Mouse (Mus musculus) limb, embryonic 11.5 days (tissue): ENCODE results near the gene L3hypdh. TPM values are rescaled to one million over a fixed set of nuclear protein-coding genes. Genes with fewer than 3 reads are reported as not detected.

Experiments used
- ATAC-seq: fragments of 200-750 bp; cut with Nextera tagmentation; 2 replicates; pipeline ENCODE4 v1.8.0; 2017; ENCODE audit warnings: low read depth; ENCODE audit not compliant: insufficient number of reproducible peaks, low FRiP score, low TSS enrichment
- DNase-seq: peaks from one replicate; pipeline ENCODE4 v3.0.0-alpha.2; 2015; ENCODE audit warnings: low spot score
- H3K27ac ChIP-seq: fragments of 300-500 bp; sonication (generic); replicated peaks from 2 replicates; pipeline ENCODE4 v1.5.1; 2014; ENCODE audit warnings: low read depth, mild to moderate bottlenecking, low read length
- H3K27me3 ChIP-seq: fragments of 300-500 bp; sonication (generic); 2 replicates; pipeline ENCODE4 v1.6.1; 2014; ENCODE audit warnings: mild to moderate bottlenecking, low read length, mixed read lengths; ENCODE audit not compliant: control insufficient read depth, insufficient read depth
- H3K36me3 ChIP-seq: fragments of 300-500 bp; sonication (generic); 2 replicates; pipeline ENCODE4 v1.6.1; 2014; ENCODE audit warnings: mild to moderate bottlenecking, low read length, moderate library complexity, mixed read lengths; ENCODE audit not compliant: control insufficient read depth, insufficient read depth
- H3K4me1 ChIP-seq: fragments of 300-500 bp; sonication (generic); 2 replicates; pipeline ENCODE4 v1.6.1; 2014; ENCODE audit warnings: low read length, mixed read lengths; ENCODE audit not compliant: control insufficient read depth, insufficient read depth
- H3K4me2 ChIP-seq: fragments of 300-500 bp; sonication (generic); 2 replicates; pipeline ENCODE4 v1.6.1; 2014; ENCODE audit warnings: low read depth, mild to moderate bottlenecking, moderate library complexity; ENCODE audit not compliant: severe bottlenecking
- H3K4me3 ChIP-seq: fragments of 300-500 bp; sonication (generic); 2 replicates; pipeline ENCODE4 v1.5.1; 2014; ENCODE audit warnings: low read depth, low read length
- H3K9ac ChIP-seq: fragments of 300-500 bp; sonication (generic); 2 replicates; pipeline ENCODE4 v1.6.1; 2014; ENCODE audit warnings: mild to moderate bottlenecking, low read length
- H3K9me3 ChIP-seq: fragments of 300-500 bp; sonication (generic); 2 replicates; pipeline ENCODE4 v1.6.1; 2016; ENCODE audit warnings: low read length; ENCODE audit not compliant: control insufficient read depth
- WGBS: fragments of 180-500 bp; shearing (Covaris S2); extraction: QIAGEN DNeasy Blood & Tissue Kit; methylation state at CpG from one replicate; pipeline ENCODE4 v1.1.7; 2014; 5-methylcytosine and 5-hydroxymethylcytosine counted together
- polyA plus RNA-seq: library from polyadenylated mRNA; unstranded; fragments of >200 nt; fragmentation: Nextera tagmentation; extraction: Ambion mirVana; gene quantifications from 2 replicates; pipeline ENCODE4 v1.2.1, GENCODE M21; 2014

Gene L3hypdh
- polyA plus RNA-seq, 1 experiment from 2014 or later = 12.4 TPM

GRCm38 (mm10) chr12:72047513-72047912 lies 37.7 kb downstream of the L3hypdh start:
- H3K4me1 ChIP-seq = no peaks in the 10 kb centered on the region
- no peak for DNase-seq

GRCm38 (mm10) chr12:72041238-72041637 lies 44.0 kb downstream of the L3hypdh start:
- no peak for DNase-seq
- Histone ChIP-seq H3K36me3 (no peaks in the 10 kb centered on the region), H3K9me3 (no peaks in the 10 kb centered on the region), H3K9ac (no peak overlapping the region), H3K4me3 (no peak overlapping the region), H3K27ac (no peak overlapping the region), H3K4me2 (no peak overlapping the region), H3K27me3 (no peaks in the 10 kb centered on the region), H3K4me1 (no peaks in the 10 kb centered on the region)
- no peak for ATAC-seq
- 96% methylated on average over 3 of the region's 3 CpGs for WGBS

More at GRCm38 (mm10) chr12:72047513-72047912, 37.7 kb downstream of the L3hypdh start:
- H3K27ac ChIP-seq = no peak overlapping the region
- no peaks in the 10 kb centered on the region for H3K36me3 ChIP-seq
- no peak for ATAC-seq
- no peak overlapping the region for H3K4me2 ChIP-seq
- no peak overlapping the region for H3K9ac ChIP-seq
- no peaks in the 10 kb centered on the region for H3K9me3 ChIP-seq
- no peak overlapping the region for H3K4me3 ChIP-seq
- no peaks in the 10 kb centered on the region for H3K27me3 ChIP-seq
- WGBS = 8% methylated on average over 2 of the region's 2 CpGs

GRCm38 (mm10) chr12:72039501-72039900 lies 45.7 kb downstream of the L3hypdh start:
- Histone ChIP-seq H3K4me3 (no peak overlapping the region), H3K4me2 (no peak overlapping the region), H3K36me3 (no peaks in the 10 kb centered on the region), H3K9me3 (no peaks in the 10 kb centered on the region), H3K27me3 (no peaks in the 10 kb centered on the region), H3K27ac (no peak overlapping the region), H3K4me1 (no peaks in the 10 kb centered on the region), H3K9ac (no peak overlapping the region)
- ATAC-seq = no peak
- WGBS = 88% methylated on average over 8 of the region's 8 CpGs
- no peak for DNase-seq

- no peak for ATAC-seq
Observed at GRCm38 (mm10) chr12:72038866-72039265, 46.4 kb downstream of the L3hypdh start.

GRCm38 (mm10) chr12:72037049-72037448 lies 48.2 kb downstream of the L3hypdh start:
- Histone ChIP-seq H3K27me3 (no peaks in the 10 kb centered on the region), H3K9me3 (no peaks in the 10 kb centered on the region), H3K4me3 (no peak overlapping the region), H3K4me1 (no peaks in the 10 kb centered on the region), H3K9ac (no peak overlapping the region), H3K27ac (no peak overlapping the region), H3K36me3 (no peaks in the 10 kb centered on the region), H3K4me2 (no peak overlapping the region)
- DNase-seq (no peak), ATAC-seq (no peak)
- 87% methylated on average over 6 of the region's 6 CpGs for WGBS

More at GRCm38 (mm10) chr12:72038866-72039265, 46.4 kb downstream of the L3hypdh start:
- no peaks in the 10 kb centered on the region for H3K27me3 ChIP-seq
- H3K27ac ChIP-seq = no peak overlapping the region
- DNase-seq = no peak
- no peak overlapping the region for H3K4me3 ChIP-seq
- H3K4me2 ChIP-seq = no peak overlapping the region
- no peak overlapping the region for H3K9ac ChIP-seq
- H3K4me1 ChIP-seq = no peaks in the 10 kb centered on the region
- no peaks in the 10 kb centered on the region for H3K36me3 ChIP-seq
- WGBS = 80% methylated on average over 2 of the region's 2 CpGs
- H3K9me3 ChIP-seq = no peaks in the 10 kb centered on the region

- no peaks in the 10 kb centered on the region for H3K36me3 ChIP-seq
- H3K9ac ChIP-seq = no peak overlapping the region
- ATAC-seq (no peak), DNase-seq (no peak)
- H3K27ac ChIP-seq = no peak overlapping the region
- no peak overlapping the region for H3K4me3 ChIP-seq
- H3K4me1 ChIP-seq = no peaks in the 10 kb centered on the region
- H3K27me3 ChIP-seq = no peaks in the 10 kb centered on the region
- H3K4me2 ChIP-seq = no peak overlapping the region
- no peaks in the 10 kb centered on the region for H3K9me3 ChIP-seq
- WGBS = 73% methylated on average over 9 of the region's 9 CpGs
Observed at GRCm38 (mm10) chr12:72036097-72036661, 49.1 kb downstream of the L3hypdh start.

GRCm38 (mm10) chr12:72031794-72032193 lies 53.4 kb downstream of the L3hypdh start:
- DNase-seq = no peak
- ATAC-seq = no peak
- WGBS = 87% methylated on average over 6 of the region's 6 CpGs

GRCm38 (mm10) chr12:72031171-72031570 lies 54.1 kb downstream of the L3hypdh start:
- no peak overlapping the region for H3K9ac ChIP-seq
- WGBS = 89% methylated on average over 5 of the region's 5 CpGs
- H3K4me1 ChIP-seq = no peaks in the 10 kb centered on the region
- ATAC-seq (no peak), DNase-seq (no peak)
- H3K27ac ChIP-seq = no peak overlapping the region
- H3K9me3 ChIP-seq = no peaks in the 10 kb centered on the region
- no peak overlapping the region for H3K4me3 ChIP-seq
- H3K27me3 ChIP-seq = no peaks in the 10 kb centered on the region
- no peak overlapping the region for H3K4me2 ChIP-seq
- no peaks in the 10 kb centered on the region for H3K36me3 ChIP-seq

More at GRCm38 (mm10) chr12:72031794-72032193, 53.4 kb downstream of the L3hypdh start:
- no peaks in the 10 kb centered on the region for H3K4me1 ChIP-seq
- no peak overlapping the region for H3K27ac ChIP-seq
- H3K4me3 ChIP-seq = no peak overlapping the region
- no peak overlapping the region for H3K9ac ChIP-seq
- H3K27me3 ChIP-seq = no peaks in the 10 kb centered on the region
- no peaks in the 10 kb centered on the region for H3K9me3 ChIP-seq
- no peaks in the 10 kb centered on the region for H3K36me3 ChIP-seq
- no peak overlapping the region for H3K4me2 ChIP-seq

- Histone ChIP-seq H3K4me3 (no peak overlapping the region), H3K9ac (no peak overlapping the region), H3K36me3 (no peaks in the 10 kb centered on the region), H3K27ac (no peak overlapping the region), H3K4me1 (no peaks in the 10 kb centered on the region; the same call in 1 of the 2 replicates), H3K27me3 (no peaks in the 10 kb centered on the region), H3K9me3 (no peaks in the 10 kb centered on the region), H3K4me2 (no peak overlapping the region)
- ATAC-seq = no peak
- 74% methylated on average over 6 of the region's 6 CpGs for WGBS
- DNase-seq = no peak
Observed at GRCm38 (mm10) chr12:72025275-72025795, 59.9 kb downstream of the L3hypdh start.
